Mouse (Mus musculus) stomach, embryonic 15.5 days (tissue): ENCODE measurements around the gene Mllt11. TPM values are rescaled to one million over a fixed set of nuclear protein-coding genes. Genes with fewer than 3 reads are reported as not detected.

Experiments
- ATAC-seq: fragments of 200-750 bp; cut with Nextera tagmentation; 2 replicates; pipeline ENCODE4 v1.8.0; 2017; ENCODE audit warnings: low read depth, moderate number of reproducible peaks, moderate TSS enrichment; ENCODE audit not compliant: insufficient read depth, low FRiP score
- H3K27ac ChIP-seq: fragments of 300-500 bp; sonication (generic); 2 replicates; pipeline ENCODE4 v1.5.1; 2015; ENCODE audit warnings: mild to moderate bottlenecking, inconsistent platforms
- H3K27me3 ChIP-seq: fragments of 300-500 bp; sonication (generic); replicated peaks from 2 replicates; pipeline ENCODE4 v1.6.1; 2015; ENCODE audit warnings: inconsistent platforms
- H3K36me3 ChIP-seq: fragments of 300-500 bp; sonication (generic); 2 replicates; pipeline ENCODE4 v1.6.1; 2015; ENCODE audit warnings: inconsistent platforms
- H3K4me1 ChIP-seq: fragments of 300-500 bp; sonication (generic); 2 replicates; pipeline ENCODE4 v1.6.1; 2015; ENCODE audit warnings: inconsistent platforms
- H3K4me2 ChIP-seq: fragments of 300-500 bp; sonication (generic); 2 replicates; pipeline ENCODE4 v1.6.1; 2015; ENCODE audit warnings: mild to moderate bottlenecking, inconsistent platforms
- H3K4me3 ChIP-seq: fragments of 300-500 bp; sonication (generic); replicated peaks from 2 replicates; pipeline ENCODE4 v1.5.1; 2015; ENCODE audit warnings: inconsistent platforms
- H3K9ac ChIP-seq: fragments of 300-500 bp; sonication (generic); 2 replicates; pipeline ENCODE4 v1.6.1; 2015; ENCODE audit warnings: inconsistent platforms
- H3K9me3 ChIP-seq: fragments of 300-500 bp; sonication (generic); 2 replicates; pipeline ENCODE4 v1.6.1; 2016; ENCODE audit warnings: inconsistent platforms
- WGBS: fragments of 180-500 bp; shearing (Covaris S2); methylation state at CpG from one replicate; pipeline ENCODE4 v1.1.7; 2015; 5-methylcytosine and 5-hydroxymethylcytosine counted together
- polyA plus RNA-seq: library from polyadenylated mRNA; unstranded; fragments of >200 nt; fragmentation: Nextera tagmentation; extraction: Ambion mirVana; gene quantifications from 2 replicates; pipeline ENCODE4 v1.2.1, GENCODE M21; 2015

The Mllt11 gene
- polyA plus RNA-seq, 1 experiment from 2014 or later = 18.6 TPM

- Histone ChIP-seq H3K4me3 (no peak overlapping the region), H3K4me2 (no peak overlapping the region), H3K9ac (no peak overlapping the region), H3K4me1 (no peaks in the 10 kb centered on the region), H3K9me3 (no peaks in the 10 kb centered on the region), H3K27ac (no peak overlapping the region), H3K27me3 (no peaks in the 10 kb centered on the region), H3K36me3 (peaks cover 34% of the 10 kb centered on the region)
- WGBS = 85% methylated on average over 3 of the region's 4 CpGs
- ATAC-seq = no peak
Measured at GRCm38 (mm10) chr3:95208286-95208685, 23.7 kb downstream of the Mllt11 start.

- Histone ChIP-seq H3K9me3 (no peaks in the 10 kb centered on the region), H3K27ac (no peak overlapping the region), H3K4me2 (no peak overlapping the region), H3K36me3 (peaks cover 59% of the 10 kb centered on the region), H3K4me1 (no peaks in the 10 kb centered on the region), H3K9ac (no peak overlapping the region), H3K27me3 (no peaks in the 10 kb centered on the region), H3K4me3 (no peak overlapping the region)
- WGBS = 88% methylated on average over 6 of the region's 6 CpGs
- ATAC-seq = no peak
Measured at GRCm38 (mm10) chr3:95203880-95204279, 28.1 kb downstream of the Mllt11 start.

- H3K27me3 ChIP-seq = no peaks in the 10 kb centered on the region
- H3K9ac ChIP-seq = no peak overlapping the region
- no peaks in the 10 kb centered on the region for H3K4me1 ChIP-seq
- no peak overlapping the region for H3K4me3 ChIP-seq
- H3K36me3 ChIP-seq = peaks cover 56% of the 10 kb centered on the region
- WGBS = 84% methylated on average over 2 of the region's 2 CpGs
- H3K9me3 ChIP-seq = no peaks in the 10 kb centered on the region
- ATAC-seq = no peak
- H3K27ac ChIP-seq = no peak overlapping the region
- H3K4me2 ChIP-seq = no peak overlapping the region
Measured at GRCm38 (mm10) chr3:95200562-95200961, 31.4 kb downstream of the Mllt11 start.

GRCm38 (mm10) chr3:95200132-95200531 is 31.8 kb downstream of the Mllt11 start:
- no peak overlapping the region for H3K9ac ChIP-seq
- H3K36me3 ChIP-seq = peaks cover 56% of the 10 kb centered on the region
- no peak for ATAC-seq

GRCm38 (mm10) chr3:95199101-95199500 is 32.9 kb downstream of the Mllt11 start:
- H3K4me1 ChIP-seq = no peaks in the 10 kb centered on the region
- no peaks in the 10 kb centered on the region for H3K27me3 ChIP-seq
- no peak for ATAC-seq
- H3K9me3 ChIP-seq = no peaks in the 10 kb centered on the region
- H3K36me3 ChIP-seq = peaks cover 52% of the 10 kb centered on the region
- H3K4me3 ChIP-seq = no peak overlapping the region
- H3K4me2 ChIP-seq = no peak overlapping the region
- H3K27ac ChIP-seq = no peak overlapping the region
- WGBS = 65% methylated on average over 1 of the region's 1 CpGs
- no peak overlapping the region for H3K9ac ChIP-seq

More at GRCm38 (mm10) chr3:95200132-95200531, 31.8 kb downstream of the Mllt11 start:
- H3K27ac ChIP-seq = peak overlapping the region; percentile 48; the same call in 1 of the 2 replicates
- no peaks in the 10 kb centered on the region for H3K4me1 ChIP-seq
- WGBS = 85% methylated on average over 7 of the region's 7 CpGs
- no peaks in the 10 kb centered on the region for H3K9me3 ChIP-seq
- H3K27me3 ChIP-seq = no peaks in the 10 kb centered on the region
- H3K4me2 ChIP-seq = no peak overlapping the region
- H3K4me3 ChIP-seq = no peak overlapping the region

GRCm38 (mm10) chr3:95195772-95196171 is 36.2 kb downstream of the Mllt11 start:
- Histone ChIP-seq H3K27me3 (no peaks in the 10 kb centered on the region), H3K9me3 (no peaks in the 10 kb centered on the region), H3K27ac (no peak overlapping the region), H3K4me3 (no peak overlapping the region), H3K4me1 (no peaks in the 10 kb centered on the region), H3K4me2 (no peak overlapping the region), H3K36me3 (peaks cover 33% of the 10 kb centered on the region), H3K9ac (no peak overlapping the region)
- ATAC-seq = no peak
- WGBS = 70% methylated on average over 2 of the region's 2 CpGs

- no peak overlapping the region for H3K9ac ChIP-seq
- H3K4me1 ChIP-seq = no peaks in the 10 kb centered on the region
- 75% methylated on average over 6 of the region's 6 CpGs for WGBS
- no peak overlapping the region for H3K27ac ChIP-seq
- H3K36me3 ChIP-seq = peaks cover 35% of the 10 kb centered on the region
- no peak for ATAC-seq
- no peaks in the 10 kb centered on the region for H3K27me3 ChIP-seq
- no peak overlapping the region for H3K4me3 ChIP-seq
- H3K4me2 ChIP-seq = no peak overlapping the region
- H3K9me3 ChIP-seq = no peaks in the 10 kb centered on the region
Measured at GRCm38 (mm10) chr3:95194721-95195135, 37.2 kb downstream of the Mllt11 start.

- Histone ChIP-seq H3K9ac (no peak overlapping the region), H3K36me3 (peaks cover 52% of the 10 kb centered on the region), H3K9me3 (no peaks in the 10 kb centered on the region), H3K4me2 (no peak overlapping the region), H3K27ac (no peak overlapping the region), H3K4me1 (no peaks in the 10 kb centered on the region), H3K4me3 (no peak overlapping the region), H3K27me3 (no peaks in the 10 kb centered on the region)
- 87% methylated on average over 6 of the region's 6 CpGs for WGBS
- no peak for ATAC-seq
Measured at GRCm38 (mm10) chr3:95186888-95187287, 45.1 kb downstream of the Mllt11 start.

- Histone ChIP-seq H3K4me3 (no peak overlapping the region), H3K9ac (no peak overlapping the region), H3K36me3 (peaks cover 52% of the 10 kb centered on the region), H3K27me3 (no peaks in the 10 kb centered on the region), H3K9me3 (no peaks in the 10 kb centered on the region), H3K4me1 (no peaks in the 10 kb centered on the region), H3K27ac (no peak overlapping the region), H3K4me2 (no peak overlapping the region)
- no peak for ATAC-seq
- WGBS = 89% methylated on average over 2 of the region's 2 CpGs
Measured at GRCm38 (mm10) chr3:95186100-95186499, 45.9 kb downstream of the Mllt11 start.

- Histone ChIP-seq H3K27ac (no peak overlapping the region), H3K27me3 (no peaks in the 10 kb centered on the region), H3K4me3 (no peak overlapping the region), H3K9me3 (no peaks in the 10 kb centered on the region), H3K9ac (no peak overlapping the region), H3K4me2 (no peak overlapping the region), H3K4me1 (no peaks in the 10 kb centered on the region), H3K36me3 (peaks cover 47% of the 10 kb centered on the region)
- 88% methylated on average over 9 of the region's 9 CpGs for WGBS
- no peak for ATAC-seq
Measured at GRCm38 (mm10) chr3:95184796-95185577, 47.0 kb downstream of the Mllt11 start.

- no peaks in the 10 kb centered on the region for H3K4me1 ChIP-seq
- no peak overlapping the region for H3K4me2 ChIP-seq
- H3K36me3 ChIP-seq = peaks cover 19% of the 10 kb centered on the region
- no peaks in the 10 kb centered on the region for H3K27me3 ChIP-seq
- H3K9ac ChIP-seq = no peak overlapping the region
- ATAC-seq = no peak
- no peak overlapping the region for H3K27ac ChIP-seq
- 51% methylated on average over 1 of the region's 1 CpGs for WGBS
- no peaks in the 10 kb centered on the region for H3K9me3 ChIP-seq
- H3K4me3 ChIP-seq = no peak overlapping the region
Measured at GRCm38 (mm10) chr3:95181841-95182240, 50.1 kb downstream of the Mllt11 start.

- Histone ChIP-seq H3K4me3 (no peak overlapping the region), H3K9me3 (no peaks in the 10 kb centered on the region), H3K36me3 (peaks cover 7% of the 10 kb centered on the region), H3K27ac (no peak overlapping the region), H3K4me1 (no peaks in the 10 kb centered on the region), H3K27me3 (no peaks in the 10 kb centered on the region), H3K4me2 (no peak overlapping the region), H3K9ac (no peak overlapping the region)
- 53% methylated on average over 3 of the region's 3 CpGs for whole genome bisulfite sequencing
- ATAC-seq = no peak
Measured at GRCm38 (mm10) chr3:95179890-95180289, 52.1 kb downstream of the Mllt11 start.
